Mouse (Mus musculus): ENCODE measurements around the gene Atp8a2. TPM values are rescaled to one million over a fixed set of nuclear protein-coding genes. Genes with fewer than 3 reads are reported as not detected.

The Atp8a2 gene
- total and polyA plus RNA-seq, 3 experiments = 0.11 TPM; not detected in 2

GRCm38 (mm10) chr14:60176469-60176890 lies 20.5 kb downstream of the Atp8a2 start:
- no peak for TF ChIP-seq GATA1 (IDR thresholded peaks at IDR 0.05; ENCODE audit: borderline replicate concordance, low read length)
- TF ChIP-seq GATA2 (IDR thresholded peaks at IDR 0.05; ENCODE audit: borderline replicate concordance, low read depth, low read length) = no peak
- TF ChIP-seq POLR2AphosphoS5 (IDR thresholded peaks at IDR 0.05; ENCODE audit: insufficient replicate concordance, low read depth, low read length) = no peak
- TF ChIP-seq CTCF (IDR thresholded peaks at IDR 0.05; ENCODE audit: low read depth, low read length) = no peak
- TF ChIP-seq TAL1 (conservative IDR thresholded peaks at IDR 0.05; ENCODE audit: low read depth, low read length) = no peak
- Histone ChIP-seq H3K36me3 (replicated peaks) (no peaks in the 10 kb centered on the region), H3K4me1 (ENCODE audit: insufficient read depth, low read depth, low read length) (no peaks in the 10 kb centered on the region), H3K9me3 (replicated peaks) (peaks cover 2% of the 10 kb centered on the region; the same call in 1 of the 2 replicates), H3K4me3 (ENCODE audit: low read depth, low read length) (no peak overlapping the region), H3K27me3 (ENCODE audit: insufficient read depth, low read length) (no peaks in the 10 kb centered on the region; the same call in 1 of the 2 replicates)
- DNase-seq (ENCODE audit: low spot score) = no peak
- ATAC-seq (ENCODE audit: extremely low read depth, insufficient number of reproducible peaks, low FRiP score, poor library complexity, severe bottlenecking) = no peak

GRCm38 (mm10) chr14:60172286-60173055 lies 24.5 kb downstream of the Atp8a2 start:
- H3K36me3 ChIP-seq (replicated peaks) = no peaks in the 10 kb centered on the region
- DNase-seq (ENCODE audit: low spot score) (no peak), ATAC-seq (ENCODE audit: extremely low read depth, insufficient number of reproducible peaks, low FRiP score, poor library complexity, severe bottlenecking) (no peak)
- no peaks in the 10 kb centered on the region; the same call in 1 of the 2 replicates for H3K27me3 ChIP-seq (ENCODE audit: insufficient read depth, low read length)
- H3K4me3 ChIP-seq (ENCODE audit: low read depth, low read length) = no peak overlapping the region
- no peak for TF ChIP-seq TAL1 (conservative IDR thresholded peaks at IDR 0.05; ENCODE audit: low read depth, low read length)
- TF ChIP-seq CTCF (IDR thresholded peaks at IDR 0.05; ENCODE audit: low read depth, low read length) = no peak
- no peak for TF ChIP-seq GATA1 (IDR thresholded peaks at IDR 0.05; ENCODE audit: borderline replicate concordance, low read length)
- TF ChIP-seq POLR2AphosphoS5 (IDR thresholded peaks at IDR 0.05; ENCODE audit: insufficient replicate concordance, low read depth, low read length) = no peak
- no peak for TF ChIP-seq GATA2 (IDR thresholded peaks at IDR 0.05; ENCODE audit: borderline replicate concordance, low read depth, low read length)
- peaks cover 2% of the 10 kb centered on the region; the same call in 1 of the 2 replicates for H3K9me3 ChIP-seq (replicated peaks)
- H3K4me1 ChIP-seq (ENCODE audit: insufficient read depth, low read depth, low read length) = no peaks in the 10 kb centered on the region

GRCm38 (mm10) chr14:60170845-60171610 lies 26.0 kb downstream of the Atp8a2 start:
- no peaks in the 10 kb centered on the region; the same call in 1 of the 2 replicates for H3K27me3 ChIP-seq (ENCODE audit: insufficient read depth, low read length)
- no peaks in the 10 kb centered on the region for H3K36me3 ChIP-seq (replicated peaks)
- H3K9me3 ChIP-seq (replicated peaks) = no peaks in the 10 kb centered on the region
- H3K4me3 ChIP-seq (ENCODE audit: low read depth, low read length) = no peak overlapping the region
- TF ChIP-seq GATA1 (IDR thresholded peaks at IDR 0.05; ENCODE audit: borderline replicate concordance, low read length) (no peak), CTCF (IDR thresholded peaks at IDR 0.05; ENCODE audit: low read depth, low read length) (no peak), GATA2 (IDR thresholded peaks at IDR 0.05; ENCODE audit: borderline replicate concordance, low read depth, low read length) (no peak), POLR2AphosphoS5 (IDR thresholded peaks at IDR 0.05; ENCODE audit: insufficient replicate concordance, low read depth, low read length) (no peak), TAL1 (conservative IDR thresholded peaks at IDR 0.05; ENCODE audit: low read depth, low read length) (no peak)
- no peaks in the 10 kb centered on the region for H3K4me1 ChIP-seq (ENCODE audit: insufficient read depth, low read depth, low read length)
- no peak for DNase-seq (ENCODE audit: low spot score)
- ATAC-seq (ENCODE audit: extremely low read depth, insufficient number of reproducible peaks, low FRiP score, poor library complexity, severe bottlenecking) = no peak

- TF ChIP-seq TAL1 (conservative IDR thresholded peaks at IDR 0.05; ENCODE audit: low read depth, low read length) (no peak), POLR2AphosphoS5 (IDR thresholded peaks at IDR 0.05; ENCODE audit: insufficient replicate concordance, low read depth, low read length) (no peak), CTCF (IDR thresholded peaks at IDR 0.05; ENCODE audit: low read depth, low read length) (no peak), GATA2 (IDR thresholded peaks at IDR 0.05; ENCODE audit: borderline replicate concordance, low read depth, low read length) (no peak), GATA1 (IDR thresholded peaks at IDR 0.05; ENCODE audit: borderline replicate concordance, low read length) (no peak)
- no peaks in the 10 kb centered on the region; the same call in 1 of the 2 replicates for H3K27me3 ChIP-seq (ENCODE audit: insufficient read depth, low read length)
- DNase-seq (ENCODE audit: low spot score) = no peak
- no peaks in the 10 kb centered on the region for H3K9me3 ChIP-seq (replicated peaks)
- H3K36me3 ChIP-seq (replicated peaks) = no peaks in the 10 kb centered on the region
- no peak overlapping the region for H3K4me3 ChIP-seq (ENCODE audit: low read depth, low read length)
- ATAC-seq (ENCODE audit: extremely low read depth, insufficient number of reproducible peaks, low FRiP score, poor library complexity, severe bottlenecking) = no peak
- no peaks in the 10 kb centered on the region for H3K4me1 ChIP-seq (ENCODE audit: insufficient read depth, low read depth, low read length)
These were observed 33.6 kb downstream of the Atp8a2 start for GRCm38 (mm10) chr14:60163367-60163766.

- Histone ChIP-seq H3K27me3 (ENCODE audit: insufficient read depth, low read length) (peaks cover 2% of the 10 kb centered on the region; the same call in 1 of the 2 replicates), H3K36me3 (replicated peaks) (no peaks in the 10 kb centered on the region), H3K4me3 (ENCODE audit: low read depth, low read length) (no peak overlapping the region), H3K4me1 (ENCODE audit: insufficient read depth, low read depth, low read length) (no peaks in the 10 kb centered on the region), H3K9me3 (replicated peaks) (no peaks in the 10 kb centered on the region)
- TF ChIP-seq GATA2 (IDR thresholded peaks at IDR 0.05; ENCODE audit: borderline replicate concordance, low read depth, low read length) (no peak), TAL1 (conservative IDR thresholded peaks at IDR 0.05; ENCODE audit: low read depth, low read length) (no peak), POLR2AphosphoS5 (IDR thresholded peaks at IDR 0.05; ENCODE audit: insufficient replicate concordance, low read depth, low read length) (no peak), CTCF (IDR thresholded peaks at IDR 0.05; ENCODE audit: low read depth, low read length) (no peak), GATA1 (IDR thresholded peaks at IDR 0.05; ENCODE audit: borderline replicate concordance, low read length) (no peak)
- no peak for ATAC-seq (ENCODE audit: extremely low read depth, insufficient number of reproducible peaks, low FRiP score, poor library complexity, severe bottlenecking)
- DNase-seq (ENCODE audit: low spot score) = no peak
These were observed 44.6 kb downstream of the Atp8a2 start for GRCm38 (mm10) chr14:60152373-60152772.

GRCm38 (mm10) chr14:60148893-60149292 lies 48.1 kb downstream of the Atp8a2 start:
- Histone ChIP-seq H3K27me3 (ENCODE audit: insufficient read depth, low read length) (peaks cover 2% of the 10 kb centered on the region; the same call in 1 of the 2 replicates), H3K36me3 (replicated peaks) (no peaks in the 10 kb centered on the region), H3K9me3 (replicated peaks) (no peaks in the 10 kb centered on the region), H3K4me3 (ENCODE audit: low read depth, low read length) (no peak overlapping the region), H3K4me1 (ENCODE audit: insufficient read depth, low read depth, low read length) (no peaks in the 10 kb centered on the region)
- ATAC-seq (ENCODE audit: extremely low read depth, insufficient number of reproducible peaks, low FRiP score, poor library complexity, severe bottlenecking) (no peak), DNase-seq (ENCODE audit: low spot score) (no peak)
- TF ChIP-seq TAL1 (conservative IDR thresholded peaks at IDR 0.05; ENCODE audit: low read depth, low read length) (no peak), CTCF (IDR thresholded peaks at IDR 0.05; ENCODE audit: low read depth, low read length) (no peak), GATA1 (IDR thresholded peaks at IDR 0.05; ENCODE audit: borderline replicate concordance, low read length) (no peak), GATA2 (IDR thresholded peaks at IDR 0.05; ENCODE audit: borderline replicate concordance, low read depth, low read length) (no peak), POLR2AphosphoS5 (IDR thresholded peaks at IDR 0.05; ENCODE audit: insufficient replicate concordance, low read depth, low read length) (no peak)
